Mouse (Mus musculus): ENCODE results near the gene Dcaf12.

- TF ChIP-seq CTCF (IDR thresholded peaks at IDR 0.05; ENCODE audit: extremely low read depth, insufficient read depth, low read length), result no peak
- no peak for TF ChIP-seq POLR2A (IDR thresholded peaks at IDR 0.05; ENCODE audit: extremely low read depth, insufficient read depth, low read length)
Observed at GRCm38 (mm10) chr4:41331085-41331484, 16.4 kb upstream of the Dcaf12 start.

Measured in cortical plate, adult 2 months (tissue).